Mouse (Mus musculus): ENCODE data around the gene Plekhm1.
"Not testable (repeated sequence)": the region's sequence is repeated elsewhere in the genome, so short reads cannot be mapped to it uniquely, and the experiment has no call there.

The Plekhm1 gene

DNA sequence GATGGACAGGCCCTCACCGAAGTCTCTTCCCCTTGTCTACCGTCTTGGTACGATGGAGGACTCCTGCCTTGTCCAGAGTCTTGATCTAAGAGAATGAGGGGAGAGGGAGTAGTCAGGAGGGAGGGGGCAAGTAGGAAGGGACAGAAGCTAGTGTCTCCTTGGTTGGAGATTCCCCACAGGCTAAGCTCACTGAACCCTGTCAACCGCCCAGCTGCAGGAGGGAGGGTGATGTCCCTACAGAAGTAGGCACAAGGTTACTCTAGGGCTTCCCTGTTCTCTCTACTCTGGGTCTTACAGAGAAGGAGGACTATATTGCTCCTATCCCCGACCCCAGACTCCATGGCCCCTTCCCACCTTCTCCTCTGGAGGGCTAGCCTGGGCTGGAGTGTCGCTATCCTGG, 73.8 kb downstream of the Plekhm1 start:
- DNase-seq, result no peak

DNA sequence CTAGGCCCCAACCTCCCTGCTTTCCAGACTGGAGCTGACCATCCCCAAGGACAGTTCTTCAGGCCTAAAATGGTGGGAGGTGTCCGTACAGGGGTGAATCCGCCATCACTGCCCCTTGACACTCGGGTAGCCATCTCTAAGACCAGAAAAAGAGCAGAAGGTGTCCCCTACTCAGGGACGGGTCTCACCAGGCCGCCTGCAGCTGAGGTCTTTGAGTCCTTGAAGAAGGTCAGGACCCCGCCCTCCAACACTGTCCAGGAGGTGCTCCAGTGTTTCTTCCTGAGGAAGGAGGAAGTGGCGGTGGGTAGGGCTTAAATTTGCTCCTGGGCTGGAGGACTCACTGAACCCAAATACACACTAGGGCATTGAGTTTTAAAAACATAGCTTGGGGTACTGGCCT, 74.4 kb downstream of the Plekhm1 start:
- DNase-seq, result no peak

DNA sequence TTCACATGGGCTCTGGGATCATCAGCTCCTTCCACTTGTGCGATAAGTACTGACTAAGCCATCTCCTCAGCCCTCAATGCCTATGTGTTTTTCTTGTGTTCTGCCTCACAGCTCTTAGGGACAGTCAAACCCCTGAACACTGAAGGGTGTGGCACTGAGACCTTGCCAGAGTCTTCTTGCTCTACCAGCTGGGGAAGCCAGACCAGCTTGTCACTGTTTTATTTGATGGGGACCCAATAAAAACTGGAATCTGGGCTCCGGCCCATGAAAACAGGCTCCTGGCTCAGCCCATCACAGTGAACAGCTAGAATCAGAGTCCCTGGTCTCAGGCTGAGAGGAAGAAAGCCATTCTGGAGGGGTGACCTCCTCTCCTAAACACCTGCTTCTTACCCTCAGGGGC, 75.3 kb downstream of the Plekhm1 start:
- no peak for DNase-seq

DNA sequence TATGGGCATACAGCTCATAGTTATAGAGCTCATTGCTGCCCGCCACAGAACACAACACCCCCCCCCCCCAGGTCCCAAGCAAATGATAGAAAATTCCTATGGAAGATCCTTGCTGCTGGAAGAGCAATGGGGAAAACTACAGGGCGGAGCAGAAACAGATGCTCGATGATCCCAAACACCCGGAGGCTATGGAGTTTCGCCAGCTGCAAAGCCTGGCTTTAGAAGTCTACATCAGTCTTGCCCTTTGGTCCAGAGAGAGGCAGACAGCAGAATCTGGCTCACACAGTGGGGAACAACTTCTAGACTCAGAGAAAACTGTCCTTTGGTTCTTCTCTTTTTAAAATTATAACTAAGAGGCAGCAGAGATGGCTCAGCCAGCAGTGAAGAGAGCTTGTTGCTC, 76.9 kb downstream of the Plekhm1 start:
- DNase-seq, result peak; percentile 48

DNA sequence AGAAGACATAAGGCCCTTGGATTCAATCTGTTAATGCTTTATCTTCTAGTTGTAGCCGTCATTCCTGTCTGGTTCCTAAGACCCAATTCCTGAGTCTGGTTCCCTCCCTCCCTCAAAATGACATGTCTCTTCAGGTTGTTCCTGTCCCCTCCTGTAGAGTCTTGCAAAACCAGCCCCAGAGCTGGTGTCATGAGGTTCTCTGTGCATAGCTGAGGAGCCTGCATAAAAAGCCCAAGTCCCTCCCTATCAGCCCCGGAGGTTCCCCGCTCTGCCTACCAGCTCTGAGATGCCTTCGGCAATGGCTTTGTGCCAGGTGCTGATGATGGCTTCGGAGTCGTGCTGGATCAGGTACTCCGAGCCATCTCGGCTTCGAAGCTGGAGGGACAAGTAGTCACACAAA, 77.6 kb downstream of the Plekhm1 start:
- no peak for DNase-seq

DNA sequence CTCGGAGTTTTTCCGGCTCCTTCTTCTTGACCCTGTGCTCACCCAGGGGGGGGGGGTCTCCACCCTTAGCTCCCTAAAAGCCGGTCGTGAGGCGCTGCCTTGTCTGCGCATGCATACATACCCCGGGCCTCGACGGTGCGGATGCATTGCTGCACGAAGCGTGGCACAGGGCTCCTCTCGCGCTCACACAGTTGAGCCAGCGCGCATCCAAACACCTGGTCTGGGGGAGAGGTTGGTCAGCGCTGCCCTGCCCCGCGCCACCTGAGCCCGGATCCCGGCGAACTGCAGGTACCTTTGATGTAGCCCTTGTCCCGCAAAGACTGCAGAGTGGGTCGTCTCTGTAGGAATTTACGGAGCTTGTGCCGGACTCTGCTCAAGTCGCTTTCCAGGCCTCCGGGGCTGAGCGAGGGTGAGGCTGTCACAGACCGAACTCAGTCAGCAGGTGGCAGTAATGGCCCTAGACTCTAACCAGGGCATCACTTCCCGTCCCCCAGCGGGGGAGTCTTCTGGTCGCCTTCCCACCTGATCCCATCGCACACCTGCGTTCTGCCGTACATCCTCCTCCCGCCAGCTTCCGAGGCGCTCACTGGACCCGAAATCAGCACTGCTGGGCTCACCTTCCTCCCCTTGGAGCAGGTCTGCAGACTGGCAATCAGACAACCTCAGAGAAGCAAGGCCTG, 78.6 kb downstream of the Plekhm1 start:
- DNase-seq, result peak; percentile 71

DNA sequence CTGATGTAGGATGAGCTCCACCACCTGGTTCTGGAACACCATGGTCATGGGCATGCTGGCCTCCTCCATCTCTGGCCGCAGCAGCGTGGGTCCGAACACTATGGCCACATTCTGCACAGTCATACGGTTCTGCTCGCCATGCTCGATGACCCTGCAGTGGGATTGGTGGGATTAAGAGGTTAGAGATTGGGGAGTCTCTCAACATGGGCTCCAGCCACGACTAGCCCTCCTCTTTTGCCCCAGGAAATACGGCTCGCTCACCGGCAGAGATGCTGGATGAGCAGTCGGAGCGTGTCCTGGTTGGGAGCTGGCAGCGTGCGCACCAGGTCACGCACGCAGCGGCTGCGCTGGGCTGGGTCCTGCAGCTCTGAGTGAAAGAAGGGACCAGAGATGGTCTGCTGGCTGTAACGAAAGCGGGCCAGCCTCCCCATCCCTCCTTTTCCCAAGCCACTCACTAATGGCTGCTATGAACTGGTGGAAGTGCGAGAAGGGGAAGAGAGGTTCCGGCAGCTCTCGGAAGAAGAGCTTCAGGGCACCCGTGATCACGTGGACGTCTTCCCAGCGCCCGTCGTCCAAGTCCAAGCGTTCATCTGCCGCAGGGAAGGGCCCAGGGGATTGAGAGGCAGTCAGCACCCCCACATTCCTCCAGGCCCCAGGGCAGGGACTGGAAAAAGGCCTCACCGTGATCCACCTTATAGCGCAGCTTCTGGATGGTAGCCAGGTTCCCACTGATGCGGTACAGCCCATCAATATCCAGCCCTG, 79.4 kb downstream of the Plekhm1 start:
- DNase-seq, result no peak

DNA sequence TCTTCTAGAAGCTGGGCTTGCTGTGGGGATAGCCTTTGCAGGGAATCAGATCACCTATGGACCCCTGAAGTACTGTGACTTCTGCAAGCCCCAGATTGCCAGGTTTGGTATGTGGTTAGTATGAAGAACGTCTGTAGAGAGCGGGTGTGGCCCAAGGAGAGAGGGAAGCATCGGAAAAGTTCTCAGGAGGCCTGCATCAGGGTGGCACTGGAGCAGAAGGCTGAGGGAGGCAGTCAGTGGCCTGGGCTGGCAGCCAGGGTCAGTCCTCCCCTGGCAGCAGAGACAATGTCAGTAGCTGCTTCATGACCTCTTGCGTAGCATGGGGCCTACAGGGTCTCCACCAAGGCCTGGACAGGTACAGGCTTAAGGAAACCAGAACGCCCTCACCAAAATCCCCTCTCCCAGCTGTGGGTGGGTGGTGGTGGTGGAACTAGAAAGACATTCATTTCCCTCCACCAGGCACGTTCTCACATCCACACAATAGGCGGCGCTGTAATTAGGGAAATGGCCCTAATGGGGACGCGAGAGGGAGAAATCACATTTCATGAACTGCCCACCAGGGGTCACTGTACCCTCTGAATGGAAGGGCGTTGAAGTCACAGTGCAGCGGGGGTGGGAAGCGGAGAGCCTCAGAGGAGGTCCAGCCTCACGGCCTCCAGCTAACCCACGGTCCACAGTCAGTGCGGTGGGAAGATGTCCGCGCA, 80.1 kb downstream of the Plekhm1 start:
- DNase-seq, result peak; percentile 95

DNA sequence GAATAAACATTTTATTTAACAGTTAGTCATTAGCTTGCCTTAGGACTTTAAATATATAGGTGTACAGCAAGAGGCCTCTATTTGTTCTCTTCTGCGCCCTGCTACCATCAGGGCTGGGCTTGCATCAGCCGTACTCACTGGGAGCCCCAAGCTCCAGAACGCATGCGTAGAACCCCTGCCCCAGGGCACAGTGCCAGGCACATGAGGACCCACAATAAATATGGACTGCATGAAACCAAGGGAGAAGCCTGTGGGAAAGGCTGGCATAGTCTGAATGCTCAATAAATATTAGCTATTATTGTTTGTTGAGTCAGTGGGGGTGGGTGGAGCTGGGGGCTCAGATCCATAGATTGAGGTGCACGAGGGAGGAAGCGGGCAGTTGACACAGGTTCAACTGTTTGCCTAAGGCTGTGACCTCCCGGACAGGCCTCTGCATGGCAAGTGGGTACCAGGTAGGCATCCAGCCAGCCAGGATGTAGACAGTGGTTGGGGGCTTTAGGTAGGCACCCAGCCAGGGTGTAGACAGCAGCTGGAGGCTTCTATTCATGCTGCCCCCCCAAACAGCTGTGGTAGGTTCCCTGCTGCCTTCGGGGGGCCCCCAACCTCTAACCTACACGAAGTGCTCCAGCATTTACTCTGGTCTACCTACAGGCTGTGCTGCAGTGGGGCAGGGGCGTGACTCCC, 80.8 kb downstream of the Plekhm1 start:
- no peak for DNase-seq

DNA sequence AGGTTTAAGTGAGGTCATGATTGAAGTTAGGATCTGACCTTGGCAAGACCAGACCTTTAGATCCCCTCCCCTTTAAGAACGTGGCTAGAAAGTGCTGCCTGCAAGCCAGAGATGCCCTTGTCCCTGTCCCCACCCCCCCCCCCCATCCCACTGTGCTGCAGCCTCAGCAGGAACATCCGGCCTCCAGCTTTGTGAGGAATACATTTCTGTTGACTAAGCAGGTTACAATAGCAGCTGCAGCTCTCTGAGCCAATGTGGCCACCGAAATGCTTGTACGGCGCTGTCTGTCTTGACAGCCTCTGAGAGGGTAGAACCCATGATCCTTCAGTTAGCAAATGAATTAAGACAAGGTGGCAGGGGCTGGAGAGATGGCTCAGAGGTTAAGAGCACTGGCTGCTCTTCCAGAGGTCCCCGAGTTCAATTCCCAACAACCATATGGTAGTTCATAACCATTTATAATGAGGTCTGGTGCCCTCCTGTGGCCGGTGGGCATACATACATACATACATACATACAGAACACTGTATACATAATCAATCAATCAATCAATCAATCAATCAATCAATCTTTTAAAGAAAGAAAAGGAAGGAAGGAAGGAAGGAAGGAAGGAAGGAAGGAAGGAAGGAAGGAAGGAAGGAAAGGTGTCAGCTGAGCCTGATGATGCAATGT, 81.7 kb downstream of the Plekhm1 start:
- no peak for DNase-seq

DNA sequence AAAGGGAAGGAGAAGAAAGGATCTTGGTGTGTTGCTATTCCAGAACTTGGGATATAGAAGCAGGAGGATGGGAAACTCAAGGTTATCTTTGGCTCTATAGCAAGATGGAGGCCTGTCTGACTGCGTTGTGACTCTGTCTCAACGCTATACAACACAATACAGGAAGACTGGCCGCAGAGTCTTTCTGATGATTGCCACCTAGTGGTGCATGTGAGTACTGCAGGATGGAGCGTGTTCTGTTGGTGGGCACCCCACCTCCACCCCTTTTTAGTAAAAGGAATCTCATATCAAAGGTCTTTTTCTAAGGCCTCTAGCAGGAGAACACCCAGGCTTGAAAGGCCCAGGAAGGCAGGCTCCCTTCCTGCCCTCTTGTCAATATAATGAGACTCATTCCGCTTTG, 85.5 kb downstream of the Plekhm1 start:
- DNase-seq, result peak; percentile 87

DNA sequence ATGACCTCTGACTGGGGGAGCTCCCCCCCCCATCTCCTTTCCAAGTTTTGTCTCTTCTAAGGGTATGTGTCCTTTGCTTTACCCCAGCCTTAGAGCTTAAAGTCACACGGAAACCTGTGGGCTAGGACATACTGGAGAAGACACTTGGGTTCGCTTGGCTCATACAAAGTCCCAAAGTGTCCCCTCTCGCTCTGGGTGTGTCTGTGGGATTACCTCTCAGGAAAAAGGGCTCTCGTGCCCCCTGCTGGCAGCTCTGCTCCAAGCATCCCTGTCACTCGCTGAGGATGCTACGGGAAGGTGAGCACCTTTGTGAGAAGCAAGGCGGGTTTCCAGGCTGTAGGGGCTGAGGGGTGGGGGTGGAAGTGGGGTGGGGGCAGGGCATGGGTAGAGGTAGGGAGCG, 87.3 kb downstream of the Plekhm1 start:
- peak; percentile 82 for DNase-seq

DNA sequence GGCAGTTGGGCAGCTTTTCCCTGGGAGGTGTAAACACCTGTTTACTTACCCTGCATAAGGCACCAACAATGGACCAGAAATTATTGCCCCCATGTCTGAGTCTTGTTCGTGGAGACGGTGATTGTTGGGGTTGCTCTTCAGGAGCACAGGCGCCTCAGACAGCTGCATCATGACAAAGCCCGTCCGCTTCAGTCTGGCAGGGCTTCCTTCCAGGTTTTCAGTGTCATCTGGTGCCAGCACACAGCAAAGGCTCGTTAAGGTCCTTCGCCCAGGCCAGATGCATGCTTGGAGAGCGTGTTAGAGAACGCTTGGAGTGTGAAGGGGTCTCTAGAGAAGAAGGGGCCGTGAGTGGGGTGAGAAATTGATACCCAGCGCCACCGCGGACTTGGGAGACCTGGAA, 87.8 kb downstream of the Plekhm1 start:
- peak; percentile 56 for DNase-seq

DNA sequence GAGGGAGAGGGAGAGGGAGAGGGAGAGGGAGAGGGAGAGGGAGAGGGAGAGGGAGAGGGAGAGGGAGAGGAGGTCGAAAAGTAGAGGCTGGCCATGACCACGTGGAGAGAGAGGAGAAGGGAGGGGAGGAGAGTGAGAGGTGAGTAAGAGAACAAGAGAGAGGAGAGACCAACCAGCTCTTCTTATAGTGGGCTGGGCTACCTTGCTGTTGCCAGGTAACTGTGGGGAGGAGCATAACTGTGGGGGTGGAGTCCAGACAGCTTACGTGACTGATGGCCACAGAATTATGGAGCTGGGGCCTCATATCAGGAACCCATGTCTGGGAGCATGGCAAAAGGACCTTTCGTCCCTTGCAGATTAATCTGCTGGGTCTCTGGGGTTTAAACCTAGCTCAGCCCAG, 89.7 kb downstream of the Plekhm1 start:
- not testable (repeated sequence) for DNase-seq

DNA sequence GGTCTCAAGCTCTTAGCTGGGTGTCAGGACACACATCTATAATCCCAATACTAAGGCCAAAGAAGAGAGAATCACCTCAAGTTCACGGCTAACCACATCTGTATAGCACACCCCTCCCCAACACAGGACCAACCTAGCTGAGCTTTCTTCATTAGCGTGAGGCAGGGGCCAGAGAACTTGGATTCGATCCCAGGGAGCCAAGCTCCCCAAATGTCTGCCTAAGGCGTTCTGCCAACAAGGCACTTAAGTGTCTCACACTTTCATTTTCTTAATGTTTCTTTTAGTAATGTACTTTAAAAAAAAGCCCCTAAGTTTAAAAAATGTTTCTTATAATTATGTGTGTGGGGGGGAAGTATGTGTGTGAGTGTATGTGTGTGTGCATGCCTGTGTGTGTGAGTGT, 91.8 kb downstream of the Plekhm1 start:
- no peak for DNase-seq

DNA sequence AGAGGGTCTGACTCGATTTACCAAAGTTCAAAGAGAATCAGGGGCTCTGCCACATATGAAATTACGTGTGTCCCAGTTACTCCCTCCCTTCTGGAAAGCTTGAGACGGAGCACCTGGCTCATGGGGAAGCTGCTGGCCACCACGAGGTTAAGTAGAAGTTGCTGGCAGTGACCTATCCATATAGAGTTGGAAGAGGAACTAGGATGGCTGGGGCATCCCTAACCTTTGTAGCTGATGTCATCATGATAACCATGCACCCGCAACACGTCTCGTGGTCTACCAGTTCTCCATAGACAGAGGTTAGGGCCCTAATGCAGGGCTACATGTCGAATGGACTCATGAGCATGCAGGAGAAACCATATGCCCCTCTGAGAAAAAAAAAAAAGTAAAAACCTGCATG, 92.3 kb downstream of the Plekhm1 start:
- no peak for DNase-seq

DNA sequence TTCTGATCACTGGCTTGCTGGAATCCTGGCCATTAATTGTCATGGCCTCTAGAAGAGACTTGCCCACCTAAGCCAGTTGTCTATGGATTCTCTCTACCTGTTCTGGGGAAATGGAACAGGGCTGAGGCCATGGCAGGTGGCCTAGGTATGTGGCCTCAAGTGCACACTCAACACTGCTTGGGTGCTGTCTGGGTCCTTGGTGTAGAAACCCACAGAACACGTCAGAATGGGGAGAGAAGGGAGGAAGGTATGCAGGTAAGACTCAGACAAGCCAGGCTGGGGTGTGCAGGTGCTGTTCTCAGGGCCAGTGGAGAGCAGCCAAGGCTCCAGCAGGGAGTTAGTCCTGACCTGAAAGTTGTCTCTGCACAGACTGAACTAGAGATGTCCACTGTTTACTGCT, 94.4 kb downstream of the Plekhm1 start:
- DNase-seq, result no peak

DNA sequence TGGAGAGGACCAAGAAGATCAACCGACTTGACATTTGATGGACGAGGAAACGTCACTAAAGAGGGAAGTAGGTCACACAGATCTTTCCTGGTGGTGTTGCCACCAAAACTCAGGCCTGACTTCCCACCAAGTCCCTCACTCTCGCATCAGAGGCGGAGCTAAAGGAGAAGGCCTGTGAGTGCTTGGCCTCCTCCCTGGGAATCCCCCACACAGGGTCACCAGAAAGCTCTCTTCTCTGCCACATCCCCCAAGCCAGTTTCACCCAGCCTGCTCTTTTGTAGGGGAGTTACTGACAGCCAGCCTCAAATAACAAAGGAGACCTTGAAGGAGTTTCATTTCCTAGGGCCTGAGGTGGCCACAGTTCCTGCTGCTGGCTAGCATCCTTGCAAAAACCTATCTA, 97.1 kb downstream of the Plekhm1 start:
- no peak for DNase-seq

DNA sequence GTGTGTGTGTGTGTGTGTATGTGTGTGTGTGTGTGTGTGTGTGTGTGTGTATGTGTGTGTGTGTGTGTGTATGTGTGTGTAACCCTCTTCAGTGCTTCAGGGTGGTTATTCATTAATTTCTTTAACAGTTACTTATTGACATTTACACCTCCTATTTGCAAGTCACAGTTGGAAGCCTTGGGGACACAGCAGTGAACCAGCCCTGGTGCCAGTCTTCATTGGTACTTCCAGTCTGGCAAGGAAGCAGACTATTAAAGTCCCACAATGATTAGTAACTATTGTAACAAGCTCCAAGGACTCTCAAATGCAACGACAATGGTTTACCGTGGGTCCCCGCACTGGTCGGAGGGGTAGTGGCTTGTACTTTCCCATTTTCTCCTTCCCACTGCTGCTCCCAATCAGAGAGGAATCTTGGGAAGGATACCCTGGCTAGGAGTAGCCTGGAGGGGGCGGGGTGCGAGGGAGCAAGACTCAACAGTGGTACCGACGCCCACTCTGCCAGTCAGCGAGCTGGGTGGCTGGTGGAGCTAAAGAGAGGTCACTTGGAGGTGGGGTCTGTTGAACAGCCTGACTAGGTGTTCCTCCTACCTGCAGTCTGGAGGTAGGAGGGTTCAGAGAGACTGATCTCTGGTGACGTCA, 97.6 kb downstream of the Plekhm1 start:
- DNase-seq, result no peak

Data from lung, postnatal 10 days (tissue).